In the genomic region with DNA sequence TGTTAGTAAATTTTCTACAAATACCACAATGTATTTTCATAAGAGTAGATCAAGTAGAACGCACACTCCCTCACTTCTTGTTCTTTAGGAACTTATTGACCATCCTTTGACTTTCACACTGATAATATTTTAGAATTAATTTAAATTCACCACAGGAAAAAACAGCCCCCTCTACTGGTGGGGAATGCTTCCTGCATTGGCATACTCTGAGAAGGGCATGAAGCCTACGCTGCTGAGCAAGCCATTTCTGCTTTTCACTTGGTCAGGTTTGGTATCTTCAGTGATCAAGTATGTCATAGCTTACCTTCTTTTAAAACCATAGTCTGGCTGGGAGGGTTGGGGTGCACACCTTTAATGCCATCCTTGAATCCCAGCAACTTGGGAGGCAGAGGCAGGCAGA, we compare ENCODE assay signal across 10 mouse cellular contexts. TPM values are rescaled to one million over a fixed set of nuclear protein-coding genes. Genes with fewer than 3 reads are reported as not detected.
DNase-seq lines count a peak whose midpoint lies in the region; ATAC-seq and TF ChIP-seq lines count a peak whose summit lies in the region.
"Had no signal": no experiment of that assay in that cellular context is flagged by ENCODE, and none has a peak within 500 bp of the region (broad histone marks: within the 10 kb centered on the region; RNA-seq: fewer than 3 reads in every experiment).

No protein-coding gene starts in this region.

- WGBS in kidney, embryonic 16.5 days = 87% methylated on average over 2 of the region's 2 CpGs
- WGBS in forebrain, embryonic 12.5 days = 97% methylated on average over 2 of the region's 2 CpGs

- no peak overlapping the region for H3K27ac ChIP-seq in kidney, embryonic 16.5 days (ENCODE audit: low read length)
- H3K27ac ChIP-seq in forebrain, embryonic 12.5 days = no peak overlapping the region
- H3K27ac ChIP-seq: hindbrain, embryonic 13.5 days; limb, embryonic 13.5 days had no signal

- no peak overlapping the region for H3K4me2 ChIP-seq in kidney, embryonic 16.5 days (replicated peaks; ENCODE audit: low read depth, low read length)
- H3K4me2 ChIP-seq in forebrain, embryonic 12.5 days = no peak overlapping the region
- H3K4me2 ChIP-seq: limb, embryonic 13.5 days had no signal

- H3K27me3 ChIP-seq in kidney, embryonic 16.5 days (ENCODE audit: insufficient read depth, low read length) = 0 out of 2 replicates have a peak, but pooled peaks cover 7% of the 10 kb centered on the region
- H3K27me3 ChIP-seq in E14TG2a.4 (ENCODE audit: insufficient read depth, low read length) = peaks cover 4% of the 10 kb centered on the region; the same call in 1 of the 2 replicates
- H3K27me3 ChIP-seq in forebrain, embryonic 12.5 days = no peaks in the 10 kb centered on the region
- H3K27me3 ChIP-seq: hindbrain, embryonic 13.5 days had no signal

- TF ChIP-seq CTCF in E14TG2a.4 (conservative IDR thresholded peaks at IDR 0.05; ENCODE audit: low read length) = peak; percentile 96

- peak; percentile 8 for DNase-seq in CD4-positive, CD25-positive, alpha-beta regulatory T cell, adult 2 months (ENCODE audit: low read depth, low spot score)
- peak; percentile 30 for DNase-seq in kidney, postnatal 10 days
- no peak for DNase-seq in right cerebral cortex, postnatal 25 days

- ATAC-seq in CD4-positive, CD25-positive, alpha-beta regulatory T cell, adult 4 months = no peak
- ATAC-seq in kidney, embryonic 16.5 days (ENCODE audit: low FRiP score, low TSS enrichment) = no peak
- peak; percentile 43 for ATAC-seq in common myeloid progenitor, adult 5-6 weeks (replicated peaks; ENCODE audit: low read depth, poor library complexity, severe bottlenecking)
- no peak for ATAC-seq in forebrain, embryonic 12.5 days (ENCODE audit: low FRiP score)

- peaks cover 8% of the 10 kb centered on the region for H3K4me1 ChIP-seq in kidney, embryonic 16.5 days (ENCODE audit: insufficient read depth, low read length)
- H3K4me1 ChIP-seq in E14TG2a.4 (replicated peaks; ENCODE audit: low read depth, low read length) = peaks cover 36% of the 10 kb centered on the region
- peaks cover 16% of the 10 kb centered on the region for H3K4me1 ChIP-seq in forebrain, embryonic 12.5 days

- H3K9ac ChIP-seq in kidney, embryonic 16.5 days (replicated peaks; ENCODE audit: low read length) = no peak overlapping the region
- no peak overlapping the region for H3K9ac ChIP-seq in forebrain, embryonic 12.5 days
- H3K9ac ChIP-seq: hindbrain, embryonic 13.5 days; limb, embryonic 13.5 days had no signal

- H3K9me3 ChIP-seq in kidney, embryonic 16.5 days (ENCODE audit: low read length) = no peaks in the 10 kb centered on the region
- H3K9me3 ChIP-seq in E14TG2a.4 (ENCODE audit: low read length) = no peaks in the 10 kb centered on the region
- H3K9me3 ChIP-seq in forebrain, embryonic 12.5 days = no peaks in the 10 kb centered on the region
- H3K9me3 ChIP-seq: hindbrain, embryonic 13.5 days; limb, embryonic 13.5 days had no signal

- H3K36me3 ChIP-seq in kidney, embryonic 16.5 days (ENCODE audit: insufficient read depth, low read length) = no peaks in the 10 kb centered on the region
- H3K36me3 ChIP-seq in E14TG2a.4 (ENCODE audit: insufficient read depth, low read length) = no peaks in the 10 kb centered on the region
- H3K36me3 ChIP-seq in forebrain, embryonic 12.5 days (replicated peaks) = no peaks in the 10 kb centered on the region
- H3K36me3 ChIP-seq: hindbrain, embryonic 13.5 days; limb, embryonic 13.5 days had no signal

- H3K4me3 ChIP-seq in kidney, embryonic 16.5 days (ENCODE audit: low read length) = no peak overlapping the region
- no peak overlapping the region for H3K4me3 ChIP-seq in E14TG2a.4 (replicated peaks; ENCODE audit: low read length)
- no peak overlapping the region for H3K4me3 ChIP-seq in forebrain, embryonic 12.5 days (replicated peaks)
- H3K4me3 ChIP-seq: hindbrain, embryonic 13.5 days; limb, embryonic 13.5 days had no signal

RNA-seq across cellular contexts. Expression of a gene that starts 3.7 kb away (rescaled TPM):
- not detected for polyA plus RNA-seq in CD4-positive, CD25-positive, alpha-beta regulatory T cell, adult 4 months (2017; shearing (Covaris generic))
- polyA plus RNA-seq in kidney, embryonic 16.5 days (2015; fragmentation: Nextera tagmentation; extraction: Ambion mirVana) = 0.86 and 1.7 TPM in 2 replicates
- not detected in 2 replicates for total RNA-seq in common myeloid progenitor, adult 5-6 weeks (2017)
- 5.5 and 6.2 TPM in 2 replicates for polyA plus RNA-seq in forebrain, embryonic 12.5 days (2016; fragmentation: Nextera tagmentation; extraction: Ambion mirVana)

RNA-seq across cellular contexts. Expression of a gene that starts 4.6 kb away (rescaled TPM):
- polyA plus RNA-seq in CD4-positive, CD25-positive, alpha-beta regulatory T cell, adult 4 months (2017; shearing (Covaris generic)) = under 1 TPM; 0.09 to 0.14 TPM
- polyA plus RNA-seq in kidney, embryonic 16.5 days (2015; fragmentation: Nextera tagmentation; extraction: Ambion mirVana) = 2.3 TPM in 2 replicates
- total RNA-seq in common myeloid progenitor, adult 5-6 weeks (2017) = 2.3 and 7.2 TPM in 2 replicates
- 11.6 and 12.7 TPM in 2 replicates for polyA plus RNA-seq in forebrain, embryonic 12.5 days (2016; fragmentation: Nextera tagmentation; extraction: Ambion mirVana)
